Mouse (Mus musculus) gastrocnemius, postnatal 10 days (tissue): ENCODE results near the gene Wfdc8. TPM values are rescaled to one million over a fixed set of nuclear protein-coding genes. Genes with fewer than 3 reads are reported as not detected.
"Not testable (repeated sequence)": the region's sequence is repeated elsewhere in the genome, so short reads cannot be mapped to it uniquely, and the experiment has no call there.

Source experiments
- DNase-seq: peaks from one replicate; pipeline ENCODE4 v3.0.0; 2021; ENCODE audit warnings: mixed read lengths
- long read RNA-seq, 2 experiments: library from polyadenylated mRNA; stranded (forward); transcript quantifications; one replicate each; pipeline ENCODE4 v2.0.0; 2021
- total RNA-seq, 2 experiments: library from RNA; stranded (reverse); gene quantifications; 2 replicates each; pipeline ENCODE4 v1.2.3; 2021

Gene Wfdc8
- not detected for total RNA-seq
- long read RNA-seq, experiment 1 = 0 reads
- long read RNA-seq, experiment 2 = 0 reads

DNA sequence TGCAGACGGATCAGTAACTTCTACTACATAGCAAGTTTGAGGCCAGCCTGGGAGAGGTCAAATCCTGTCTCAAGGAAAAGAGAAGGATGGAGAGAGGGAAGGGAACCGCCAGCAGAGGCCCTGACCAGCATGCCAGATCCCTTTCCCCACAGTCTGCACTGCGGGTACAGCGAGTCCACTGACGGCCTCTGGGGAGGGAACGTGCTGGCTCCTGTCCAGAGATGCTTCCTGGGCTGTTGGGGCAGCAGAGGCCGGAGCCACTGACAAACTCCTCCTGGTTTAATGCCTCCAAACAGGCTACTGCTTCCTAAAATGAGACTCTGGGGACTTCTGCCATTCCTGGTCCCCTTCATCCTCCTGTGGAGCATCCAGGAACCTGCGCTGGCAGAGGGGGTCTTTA is at the start of gene Wfdc8, which contains the start of gene Wfdc6b:
TSS of gene Wfdc8 (minus strand) at position 156 of the 400 bp plus-strand sequence.
TSS of gene Wfdc6b (plus strand) at position 52 of the 400 bp plus-strand sequence.
- DNase-seq = peak; percentile 35

GRCm38 (mm10) chr2:164656483-164656882 is 43.1 kb upstream of the Wfdc8 start, which contains the start of gene Wfdc9:
TSS of gene Wfdc9 (minus strand) at chr2:164656583.
- no peak for DNase-seq

- peak; percentile 54 for DNase-seq
Measured at GRCm38 (mm10) chr2:164655858-164656257, 42.4 kb upstream of the Wfdc8 start, which contains the start of gene Wfdc10. TSS of gene Wfdc10 (plus strand) at chr2:164656046.

GRCm38 (mm10) chr2:164641881-164642673 is 28.7 kb upstream of the Wfdc8 start:
- DNase-seq = no peak

GRCm38 (mm10) chr2:164641129-164641528 is 27.7 kb upstream of the Wfdc8 start:
- no peak for DNase-seq

GRCm38 (mm10) chr2:164638696-164639095 is 25.3 kb upstream of the Wfdc8 start, which contains the start of gene Wfdc16:
TSS of gene Wfdc16 (minus strand) at chr2:164638796.
- DNase-seq = no peak

DNA sequence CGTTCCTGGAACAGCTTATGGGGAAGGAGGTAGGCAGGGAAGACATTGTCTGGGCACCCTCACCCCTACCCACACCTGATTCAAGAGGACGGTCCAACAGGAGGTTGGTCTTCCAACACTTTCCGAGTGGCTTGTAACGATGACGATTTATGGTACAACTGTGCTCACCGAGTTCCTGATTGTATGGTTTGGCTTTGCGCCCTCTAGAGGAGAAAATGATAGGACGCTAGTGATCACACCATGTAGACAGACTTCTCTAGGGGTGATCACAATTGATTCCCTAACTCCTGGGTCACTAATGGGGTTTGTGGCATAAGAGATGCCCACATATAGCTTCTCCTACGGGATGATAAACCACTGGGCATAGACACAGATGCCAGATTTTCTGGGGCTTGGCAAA is 21.8 kb upstream of the Wfdc8 start:
- no peak for DNase-seq

- DNase-seq = no peak
Measured at GRCm38 (mm10) chr2:164621775-164622174, 8.3 kb upstream of the Wfdc8 start.

DNA sequence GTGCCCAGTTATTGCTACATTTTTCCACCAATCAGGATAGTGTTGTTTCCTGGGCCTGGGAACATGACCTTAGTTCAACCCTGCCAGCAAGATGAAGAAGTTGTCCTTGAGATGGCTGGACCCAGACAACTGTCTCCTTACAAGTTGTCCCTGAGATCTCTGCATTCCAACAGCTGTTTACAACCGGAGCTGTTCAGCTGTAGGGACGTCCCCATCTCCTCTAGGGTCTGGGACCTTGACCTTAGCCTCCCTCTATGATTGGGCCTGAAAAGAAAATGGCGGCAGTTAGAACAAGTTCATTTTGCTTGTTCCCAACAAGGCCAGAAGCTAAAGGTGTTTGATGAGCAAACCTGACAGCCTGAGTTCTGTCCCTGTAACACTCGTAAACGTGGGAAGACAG is 5.6 kb upstream of the Wfdc8 start:
- no peak for DNase-seq

GRCm38 (mm10) chr2:164615386-164615785 is 2.0 kb upstream of the Wfdc8 start:
- DNase-seq = no peak

DNA sequence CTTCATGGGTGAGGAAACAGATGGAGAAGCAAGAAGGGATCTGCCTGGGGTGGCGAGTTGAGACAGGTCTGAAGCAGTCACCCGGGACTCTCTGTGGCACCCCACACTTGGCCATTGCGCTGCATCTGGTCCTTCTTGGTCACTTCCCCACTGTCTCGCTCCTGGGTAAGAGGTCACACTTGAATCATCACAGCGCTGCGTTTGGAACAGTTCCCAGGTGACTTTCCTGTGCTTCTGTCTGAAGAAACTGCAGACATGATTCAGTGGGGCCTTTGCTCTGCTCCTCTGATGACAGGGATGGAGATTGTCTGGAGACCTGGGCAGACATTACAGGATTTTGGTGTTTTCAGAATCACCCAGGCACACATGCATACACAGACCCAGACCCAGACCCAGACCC is 4.6 kb downstream of the Wfdc8 start:
- no peak for DNase-seq

- no peak for DNase-seq
Measured at GRCm38 (mm10) chr2:164604411-164604810, 9.0 kb downstream of the Wfdc8 start.

- DNase-seq = no peak
Measured at GRCm38 (mm10) chr2:164603482-164603881, 9.9 kb downstream of the Wfdc8 start.

DNA sequence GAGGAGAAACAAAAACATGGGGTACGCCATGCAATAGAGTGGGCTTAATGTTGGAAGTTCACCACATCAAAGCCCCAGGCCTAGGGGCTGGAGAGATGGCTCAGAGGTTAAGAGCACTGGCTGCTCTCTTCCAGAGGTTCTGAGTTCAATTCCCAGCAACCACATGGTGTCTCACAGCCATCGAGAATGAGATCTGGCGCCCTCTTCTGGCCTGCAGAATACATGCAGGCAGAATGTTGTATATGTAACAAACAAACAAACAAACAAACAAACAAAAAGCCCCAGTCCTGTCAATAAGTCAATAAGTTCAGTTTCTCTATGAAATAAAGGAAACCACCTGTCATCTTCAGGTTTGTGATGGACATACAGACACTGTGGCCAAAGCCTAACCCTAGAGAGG is 13.2 kb downstream of the Wfdc8 start:
- DNase-seq = no peak

DNA sequence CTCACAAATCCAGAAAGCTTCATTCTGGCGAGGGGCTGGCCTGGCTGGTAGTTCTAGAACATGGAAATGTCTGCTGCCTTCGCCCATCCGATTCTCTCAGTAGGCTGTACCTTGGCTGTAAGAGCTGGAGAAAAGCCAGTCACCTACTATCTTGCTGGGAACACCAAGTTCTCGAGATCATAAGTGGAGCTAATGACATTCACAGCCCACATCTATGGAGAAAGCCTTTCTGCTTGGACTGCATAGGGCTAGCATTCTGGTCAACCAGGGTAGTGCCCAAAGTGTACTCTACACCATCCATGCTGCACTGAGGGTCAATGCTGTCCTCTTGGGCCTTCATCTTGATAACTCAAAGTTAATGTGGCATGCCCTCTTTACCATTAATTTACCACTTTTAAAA is 19.9 kb downstream of the Wfdc8 start, which contains the start of gene Eppin:
TSS of gene Eppin (minus strand) at position 101 of the 400 bp plus-strand sequence.
- DNase-seq = no peak

DNA sequence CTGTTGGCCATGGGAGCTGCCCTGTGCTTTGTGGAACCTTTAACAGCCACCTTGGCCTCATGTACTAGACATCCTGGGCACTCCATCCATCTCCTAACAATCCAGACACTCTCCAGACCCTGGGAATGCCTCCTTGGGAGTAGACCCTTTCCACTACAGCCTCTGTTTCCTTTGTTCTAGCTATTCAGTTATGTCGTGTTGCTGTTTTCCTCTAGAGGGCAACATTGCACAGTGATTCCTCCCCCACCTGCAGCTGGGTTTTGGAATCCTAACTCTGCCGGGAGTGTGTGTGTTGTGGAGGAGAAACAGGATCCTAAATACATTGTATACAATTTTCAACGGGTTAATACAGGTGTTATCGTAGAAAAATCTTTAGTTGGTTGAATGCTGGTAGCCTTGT is 21.4 kb downstream of the Wfdc8 start:
- DNase-seq = no peak

- peak; percentile 20 for DNase-seq
Measured at GRCm38 (mm10) chr2:164585025-164585725, 28.3 kb downstream of the Wfdc8 start, which contains the start of gene Wfdc6a. TSS of gene Wfdc6a (minus strand) at chr2:164585447.

DNA sequence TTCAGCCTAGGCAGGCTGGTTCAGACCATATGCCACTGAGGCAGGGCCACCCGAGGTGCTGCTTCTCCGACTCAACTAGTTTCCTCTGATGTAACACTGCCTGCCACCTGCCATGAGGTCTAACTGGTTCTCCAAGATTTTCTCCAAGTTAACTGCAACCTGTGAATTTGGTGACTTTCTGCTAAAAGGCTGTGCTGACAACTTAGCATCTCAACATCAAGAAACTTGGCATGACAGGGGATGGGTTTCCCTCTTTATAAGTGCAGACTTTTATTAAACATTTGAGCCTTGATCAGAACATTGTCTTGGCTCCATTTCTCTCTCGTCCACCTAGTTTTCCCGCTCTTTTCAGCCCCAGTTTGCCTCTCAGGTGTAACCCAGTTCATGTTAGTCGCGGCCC is 40.1 kb downstream of the Wfdc8 start, which contains the start of gene Spint3:
TSS of gene Spint3 (minus strand) at position 101 of the 400 bp plus-strand sequence.
- DNase-seq = not testable (repeated sequence)

GRCm38 (mm10) chr2:164567460-164567859 is 46.0 kb downstream of the Wfdc8 start:
- no peak for DNase-seq

- no peak for DNase-seq
Measured at GRCm38 (mm10) chr2:164566997-164567396, 46.4 kb downstream of the Wfdc8 start.

DNA sequence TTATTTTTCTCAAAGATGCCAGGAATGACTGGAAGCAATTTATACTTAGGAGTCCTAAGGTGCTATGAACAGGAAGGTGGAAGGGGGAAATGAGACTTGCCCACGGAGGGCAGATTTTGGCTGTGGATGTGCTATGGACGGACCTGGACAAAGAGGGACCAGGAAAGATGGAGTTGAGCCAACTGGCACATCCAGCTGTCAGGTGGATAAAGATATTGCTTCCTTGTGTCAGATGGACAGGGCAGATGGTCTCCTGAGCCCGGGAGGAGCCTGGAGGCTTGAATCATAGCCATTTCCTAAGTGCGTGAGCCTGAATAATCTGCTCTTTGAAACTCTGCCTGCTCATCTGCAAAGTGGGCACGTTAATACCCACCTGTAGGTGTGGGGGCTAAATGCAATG is 49.1 kb downstream of the Wfdc8 start:
- DNase-seq = no peak

- peak; percentile 24 for DNase-seq
Measured at GRCm38 (mm10) chr2:164563339-164564038, 49.9 kb downstream of the Wfdc8 start.
